Mouse (Mus musculus) intestine, embryonic 14.5 days (tissue): ENCODE results near the gene Dnah1. TPM values are rescaled to one million over a fixed set of nuclear protein-coding genes. Genes with fewer than 3 reads are reported as not detected.

Source experiments
- polyA plus RNA-seq: library from polyadenylated mRNA; unstranded; fragments of >200 nt; fragmentation: Nextera tagmentation; extraction: Ambion mirVana; gene quantifications from 2 replicates; pipeline ENCODE4 v1.2.1, GENCODE M21; 2014

Gene Dnah1
- polyA plus RNA-seq, 1 experiment from 2014 or later = 5.4 TPM

Other genes starting within 250 kb of the Dnah1 start
- gene Smim4, start 194.9 kb downstream of the Dnah1 start, polyA plus RNA-seq = 91.3 and 94.4 TPM in 2 replicates
- gene Nt5dc2, start 192.8 kb downstream of the Dnah1 start, polyA plus RNA-seq = 308 and 365 TPM in 2 replicates
- 35.8 and 41.0 TPM in 2 replicates for gene Stab1, start 155.3 kb downstream of the Dnah1 start, polyA plus RNA-seq
- 2.2 and 2.6 TPM in 2 replicates for gene Tnnc1, start 115.6 kb downstream of the Dnah1 start, polyA plus RNA-seq
- 330 and 367 TPM in 2 replicates for gene Nisch, start 107.0 kb downstream of the Dnah1 start, polyA plus RNA-seq
- 0.23 and 0.55 TPM in 2 replicates for gene Sema3g, start 106.0 kb downstream of the Dnah1 start, polyA plus RNA-seq
- 13.7 and 14.4 TPM in 2 replicates for gene Phf7, start 72.6 kb downstream of the Dnah1 start, polyA plus RNA-seq
- gene Bap1, start 72.4 kb downstream of the Dnah1 start, polyA plus RNA-seq = 78.9 and 84.9 TPM in 2 replicates
- gene Capn7, start 12.7 kb upstream of the Dnah1 start, polyA plus RNA-seq = 37.0 and 43.3 TPM in 2 replicates
- 10.6 and 10.7 TPM in 2 replicates for gene Sh3bp5, start 112.2 kb upstream of the Dnah1 start, polyA plus RNA-seq
- gene Eaf1, start 170.5 kb upstream of the Dnah1 start, polyA plus RNA-seq = 21.7 and 23.4 TPM in 2 replicates
- 61.7 and 65.9 TPM in 2 replicates for gene Mettl6, start 171.1 kb upstream of the Dnah1 start, polyA plus RNA-seq